Mouse (Mus musculus) retina, adult 2 months (tissue): ENCODE results near the gene Pip.

Experiments
- DNase-seq: peaks from one replicate; pipeline ENCODE4 v3.0.0-alpha.2; 2012; ENCODE audit warnings: low read depth, low spot score

Pip gene

DNA sequence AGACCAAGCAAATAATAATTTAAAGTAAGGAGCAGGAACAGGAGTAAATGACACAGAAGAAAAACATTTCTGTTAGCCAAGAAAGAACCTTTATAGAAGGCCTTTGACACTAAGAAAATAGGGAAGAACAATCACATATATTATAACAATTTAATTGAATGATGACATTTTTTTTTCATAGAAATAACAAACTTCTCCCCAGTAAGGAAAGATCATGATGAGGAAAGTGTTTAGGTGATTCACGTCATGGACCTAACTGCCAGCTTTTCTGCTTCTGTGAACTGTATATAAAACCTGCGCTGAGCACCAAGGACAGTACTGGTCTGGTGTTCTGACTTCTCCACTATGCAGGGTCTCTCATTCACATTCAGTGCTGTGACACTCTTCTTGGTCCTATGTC lies at the start of gene Pip:
Pip (plus strand) TSS at position 301 of the 400 bp plus-strand sequence.
- no peak for DNase-seq

DNA sequence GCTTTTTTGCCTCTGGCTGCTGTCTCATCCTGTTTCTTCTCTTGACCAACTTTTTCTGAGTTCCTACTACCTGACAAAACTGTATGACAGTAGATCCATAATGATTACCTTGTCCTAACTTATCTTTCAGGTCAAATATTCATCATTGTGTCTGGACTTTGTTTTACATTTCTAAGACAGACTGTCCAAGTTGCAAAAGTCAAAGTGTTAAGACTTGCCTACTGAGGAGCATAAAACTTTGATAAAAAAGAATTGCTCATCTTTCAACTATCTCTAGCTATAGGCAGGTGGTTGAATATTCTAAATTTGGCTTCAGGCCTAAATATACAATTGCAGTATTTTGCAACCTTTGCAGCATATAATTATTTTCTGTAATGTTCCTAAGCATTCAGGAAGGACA lies 23.2 kb upstream of the Pip start:
- DNase-seq, result no peak

DNA sequence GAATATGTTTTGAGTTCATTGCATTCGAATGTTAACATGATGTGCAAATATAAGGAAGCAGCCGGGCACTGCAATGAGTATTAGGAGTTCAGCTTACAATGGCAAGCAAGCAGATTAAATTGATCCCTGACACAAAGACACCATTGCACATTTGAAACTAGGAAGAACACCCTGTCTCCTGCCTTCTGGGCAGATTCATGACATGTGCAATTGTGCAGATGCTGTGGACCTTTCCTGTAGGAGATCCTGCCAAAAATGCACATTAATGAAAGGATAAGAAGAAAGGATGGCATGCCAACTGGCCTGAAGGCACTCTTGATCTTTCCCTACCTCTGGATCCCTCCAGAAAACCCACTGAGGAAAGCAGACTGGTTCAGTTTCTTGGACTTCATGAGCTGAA lies 17.8 kb upstream of the Pip start:
- DNase-seq, result no peak

DNA sequence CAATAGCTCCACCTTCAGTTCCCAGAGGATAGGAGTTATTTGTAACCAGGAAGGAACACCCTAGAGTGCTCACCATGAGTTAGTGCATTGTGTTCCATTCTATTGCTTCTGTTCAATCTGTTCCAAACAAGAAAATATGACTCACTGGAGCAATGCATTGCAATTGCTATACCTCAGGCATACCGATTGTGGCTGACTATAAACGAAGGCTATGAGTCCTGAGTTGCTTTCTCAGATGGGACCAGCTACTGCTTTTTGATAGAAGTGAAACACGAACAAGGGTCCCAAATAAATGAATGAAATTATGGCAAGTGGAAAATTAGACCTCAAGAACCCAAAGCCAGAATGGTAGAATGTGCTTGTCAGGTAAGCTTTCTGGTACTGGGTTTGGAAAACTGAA lies 5.4 kb downstream of the Pip start, which contains the start of gene Sval2:
Sval2 (plus strand) TSS at position 301 of the 400 bp plus-strand sequence.
- no peak for DNase-seq

DNA sequence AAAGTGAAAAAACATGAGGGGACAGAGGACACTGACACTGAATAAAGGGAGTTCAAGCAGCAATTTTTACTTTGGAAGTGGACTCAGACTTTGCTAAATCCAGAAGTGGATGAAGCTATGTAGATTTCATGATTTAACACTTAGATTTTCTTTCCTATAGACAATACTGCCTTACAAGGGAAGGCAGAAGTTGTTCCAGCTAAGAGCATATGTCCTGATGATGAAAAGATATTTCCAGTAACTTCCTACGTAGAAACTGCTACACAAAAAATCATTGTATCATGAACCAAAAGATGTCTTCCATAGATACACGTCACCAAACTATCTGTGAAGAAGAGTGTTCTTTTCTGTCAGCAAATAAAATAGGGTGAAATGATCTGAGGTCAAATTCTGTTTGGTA lies 16.7 kb downstream of the Pip start:
- no peak for DNase-seq
